Mouse (Mus musculus): ENCODE data around the gene Hikeshi.

DNA sequence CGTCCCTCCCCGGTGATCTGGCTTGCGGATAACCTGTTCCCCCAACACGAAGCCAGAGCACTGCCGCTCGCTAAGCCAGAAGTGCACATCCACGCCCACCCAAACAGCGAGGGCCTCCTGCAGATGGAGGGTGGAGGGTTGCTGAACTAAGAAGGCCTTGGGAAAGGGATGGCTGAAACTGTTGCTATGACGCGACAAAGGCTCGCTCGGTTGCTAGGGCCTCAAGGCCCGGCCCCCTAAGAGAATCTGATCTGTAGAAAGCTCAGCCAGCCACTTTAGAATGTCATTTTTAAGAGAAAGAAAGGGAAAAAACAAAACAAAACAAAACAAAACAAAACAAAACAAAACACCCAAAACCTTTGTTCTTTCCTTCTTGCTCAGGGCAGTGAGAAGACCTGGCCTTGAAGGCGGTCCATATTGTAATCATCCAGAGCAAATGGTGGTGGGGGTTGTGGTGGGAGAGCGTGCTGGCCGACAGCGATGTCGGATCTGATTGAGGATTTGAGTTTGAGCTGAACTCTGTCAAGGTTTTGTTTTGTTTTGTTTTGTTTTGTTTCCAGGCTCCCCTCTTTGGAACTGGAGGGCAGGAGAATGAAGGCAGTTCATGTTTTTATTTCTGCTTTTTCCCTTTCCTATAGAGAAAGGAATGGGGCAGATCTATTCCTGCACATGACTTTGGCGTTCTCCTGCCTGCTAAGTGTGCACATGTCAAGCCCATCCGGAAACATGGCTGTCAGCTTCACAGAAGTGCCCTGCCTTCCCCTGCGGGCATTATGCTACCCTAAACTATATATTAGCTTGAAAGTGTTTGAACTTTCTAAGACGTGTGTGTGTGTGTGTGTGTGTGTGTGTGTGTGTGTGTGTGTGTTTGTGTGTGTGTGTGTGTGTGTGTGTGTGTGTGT lies 37.3 kb downstream of the Hikeshi start, which contains the start of gene Ccdc81:
- no peak for TF ChIP-seq POLR2A (IDR thresholded peaks at IDR 0.05; ENCODE audit: borderline replicate concordance, extremely low read depth, insufficient read depth, insufficient read length, poor library complexity, severe bottlenecking)
- no peak for TF ChIP-seq CTCF (IDR thresholded peaks at IDR 0.05; ENCODE audit: borderline replicate concordance, extremely low read depth, insufficient read depth, insufficient read length)

All from brain, embryonic 14.5 days (tissue).